Mouse (Mus musculus) cerebellum, postnatal 36 days (tissue): ENCODE data around the gene Slc19a1.

Experiments
- DNase-seq, 2 experiments: peaks; one replicate each; pipeline ENCODE4 v3.0.0; 2021 to 2022; ENCODE audit warnings: mixed read lengths in 2 of 2

Gene Slc19a1

DNA sequence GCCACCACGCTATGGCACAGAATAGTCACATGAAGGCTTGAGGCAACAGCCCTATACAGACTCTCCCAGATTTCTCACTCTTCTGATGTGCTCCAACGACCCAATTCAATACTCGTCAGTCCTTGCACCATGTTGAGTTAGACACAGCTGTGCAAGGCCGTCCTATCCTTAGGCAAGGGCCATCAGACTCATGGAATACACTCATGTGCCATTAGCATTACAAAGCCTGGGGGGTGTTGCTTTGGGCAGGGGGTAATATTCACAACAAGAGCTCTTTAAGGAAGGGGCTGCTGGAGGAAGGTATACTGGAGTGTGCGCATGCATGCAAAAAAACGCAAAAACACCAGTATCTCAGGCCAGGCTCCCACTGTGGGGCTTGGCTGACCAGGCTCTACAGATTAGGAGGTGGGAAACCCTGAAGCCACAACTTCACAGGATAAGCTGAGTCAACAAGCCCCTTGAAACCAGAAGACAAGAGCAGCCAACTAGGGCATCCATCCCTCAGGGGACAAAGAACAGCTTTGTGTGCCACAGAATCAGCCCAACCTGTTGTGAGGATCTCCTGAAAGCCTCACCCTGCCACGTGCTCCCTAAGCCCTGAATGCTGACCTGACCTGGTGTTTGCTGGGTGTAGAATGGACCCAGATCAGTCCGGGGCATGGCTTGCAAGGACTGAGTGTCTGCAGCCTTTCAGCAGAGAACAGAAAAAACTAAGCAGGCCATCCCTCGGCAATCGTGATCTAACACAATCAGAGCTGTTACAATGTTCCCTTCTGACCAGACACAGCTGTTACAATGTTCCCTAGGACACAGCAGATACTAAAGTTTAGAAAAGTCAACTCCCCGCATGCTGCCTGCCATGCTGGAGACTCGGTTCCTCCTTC is 65.2 kb downstream of the Slc19a1 start:
- no peak for DNase-seq

- no peak for DNase-seq
These were observed 65.8 kb downstream of the Slc19a1 start for GRCm38 (mm10) chr10:77097890-77098200.

DNA sequence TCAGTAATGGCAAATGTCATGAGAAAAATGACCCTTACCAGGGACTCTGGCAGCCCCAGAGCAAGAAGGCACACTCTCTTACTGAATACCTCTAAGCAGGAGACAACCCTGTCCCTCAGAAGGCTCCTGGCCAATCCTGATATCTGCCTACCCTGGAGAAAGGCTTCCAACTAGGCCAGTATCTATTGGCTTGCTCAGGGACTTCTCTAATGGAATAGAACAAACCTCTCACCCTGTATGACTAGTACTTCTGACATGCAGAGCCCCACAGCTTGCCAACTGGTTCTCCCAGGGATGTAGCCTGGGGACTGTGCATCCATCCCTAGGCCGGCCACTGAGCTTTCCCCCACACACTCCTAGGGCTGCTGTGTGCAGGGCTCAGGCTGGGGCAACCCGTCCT is 66.6 kb downstream of the Slc19a1 start:
- no peak for DNase-seq

DNA sequence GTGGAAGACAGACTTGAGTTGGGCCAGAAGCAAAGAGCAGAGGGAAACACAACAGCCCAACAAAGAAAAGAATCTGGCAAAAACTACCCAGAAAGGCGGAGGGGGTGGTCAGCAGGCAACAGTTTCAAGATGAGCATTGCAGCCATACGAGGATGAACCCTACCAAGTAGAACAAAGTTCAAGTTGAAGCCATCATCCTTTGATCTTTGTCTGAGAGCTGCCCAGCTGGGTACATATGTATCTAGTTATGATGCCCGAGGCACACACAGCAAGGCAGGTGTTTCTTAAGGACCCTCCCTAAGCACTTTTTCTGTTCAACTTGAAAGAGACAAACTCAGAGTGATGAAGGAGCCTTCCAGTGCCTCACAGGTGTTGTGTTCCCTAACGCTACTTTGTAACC is 67.7 kb downstream of the Slc19a1 start:
- no peak for DNase-seq

DNA sequence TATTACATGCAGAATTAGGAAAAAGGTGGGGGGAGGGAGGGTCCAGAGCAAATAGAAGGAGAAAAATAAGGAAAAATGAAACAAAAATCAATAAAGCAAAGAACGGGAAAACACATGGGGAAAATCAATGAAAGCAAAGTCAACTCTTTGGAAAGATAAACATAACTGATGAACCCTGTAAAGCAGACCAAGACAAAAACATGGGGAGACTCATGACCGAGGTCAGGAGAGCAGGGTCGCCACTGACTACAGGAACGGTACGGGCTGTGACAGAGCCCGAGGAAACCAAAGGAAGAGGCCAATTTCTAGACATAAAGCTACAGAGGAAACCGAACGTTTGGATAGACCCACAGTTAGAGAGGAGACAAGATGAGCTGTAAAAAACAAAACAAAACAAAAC is 71.6 kb downstream of the Slc19a1 start:
- no peak for DNase-seq

DNA sequence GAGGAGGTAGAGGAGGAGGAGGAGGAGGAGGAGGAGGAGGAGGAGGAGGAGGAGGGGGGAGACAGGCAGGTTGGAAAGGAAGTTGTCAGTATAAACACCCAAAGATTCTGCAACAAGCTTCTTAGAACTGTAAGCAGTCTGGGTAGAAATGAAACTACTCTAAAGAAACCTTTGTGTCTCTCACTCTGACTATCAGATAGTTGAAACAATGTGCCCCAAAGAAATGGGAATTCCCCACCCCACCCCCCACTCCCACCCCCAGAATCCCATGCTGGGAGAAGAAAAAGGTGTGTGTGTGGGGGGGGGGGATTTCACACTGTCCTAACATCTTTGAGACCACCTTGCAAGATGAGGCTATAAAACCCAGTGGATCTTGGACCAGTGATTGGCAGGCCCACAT is 72.3 kb downstream of the Slc19a1 start:
- no peak for DNase-seq

DNA sequence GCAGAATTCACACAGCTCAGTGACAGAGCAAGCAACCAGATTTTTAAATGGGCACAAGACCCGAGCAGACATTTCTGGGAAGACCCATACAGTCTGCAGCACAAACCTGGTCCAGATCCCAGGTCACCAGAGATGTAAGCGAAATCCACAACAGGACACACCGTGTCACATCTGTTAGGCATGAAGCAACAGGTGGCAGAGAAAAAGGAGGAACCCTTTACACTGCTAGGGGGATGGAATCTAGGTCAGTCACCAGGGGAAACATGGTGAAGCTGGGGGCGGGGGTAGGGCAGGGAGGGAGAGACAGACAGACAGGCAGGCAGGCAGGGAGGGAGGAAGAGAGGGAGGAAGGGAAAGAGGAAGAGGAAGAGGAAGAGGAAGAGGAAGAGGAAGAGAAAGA is 76.1 kb downstream of the Slc19a1 start:
- no peak for DNase-seq

DNA sequence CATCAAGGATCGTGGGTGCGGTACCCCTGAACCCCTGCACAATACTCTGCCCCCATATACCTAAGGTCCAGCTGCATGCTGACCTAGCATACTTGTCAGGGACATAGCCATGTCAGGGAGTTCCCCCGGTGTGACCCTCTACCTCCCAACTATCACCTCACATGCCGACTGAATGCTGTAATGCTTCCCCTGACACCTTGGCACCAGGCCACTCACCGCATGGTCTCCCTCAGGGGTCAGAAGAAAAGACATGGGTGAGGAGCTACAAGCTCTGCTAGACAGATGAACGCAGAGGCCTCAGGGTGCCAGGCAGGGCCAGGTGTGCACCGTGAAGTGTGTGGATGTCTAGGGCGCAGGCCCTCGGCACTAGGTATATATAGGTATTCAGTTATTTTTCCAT is 78.0 kb downstream of the Slc19a1 start:
- no peak for DNase-seq
